Comparison of ENCODE assay signal across 8 mouse cellular contexts in genomic region chr10:62650358-62650782, GRCm38 (mm10). TPM values are rescaled to one million over a fixed set of nuclear protein-coding genes. Genes with fewer than 3 reads are reported as not detected.
DNase-seq lines count a peak whose midpoint lies in the region; ATAC-seq and TF ChIP-seq lines count a peak whose summit lies in the region.

No protein-coding gene starts in this region.

- peak overlapping the region; percentile 94 for H3K4me3 ChIP-seq in neural tube, embryonic 11.5 days (ENCODE audit: low read depth, low read length)
- H3K4me3 ChIP-seq in embryonic facial prominence, embryonic 11.5 days (ENCODE audit: low read depth, low read length): peak overlapping the region; percentile 92
- peak overlapping the region; percentile 95 for H3K4me3 ChIP-seq in hindbrain, postnatal 0 days (ENCODE audit: low read length)
- H3K4me3 ChIP-seq in midbrain, embryonic 13.5 days (replicated peaks): peak overlapping the region; percentile 86

- intact Hi-C loops in left cerebral cortex, postnatal 10 days (cut with DNase I): loop anchor here (5.0 kb wide), 1 partner anchor 72 kb away; no protein-coding TSS in a partner anchor

- TF ChIP-seq CTCF in hindbrain, postnatal 0 days (IDR thresholded peaks at IDR 0.05; ENCODE audit: low read depth): no peak

- H3K27me3 ChIP-seq in neural tube, embryonic 11.5 days (ENCODE audit: control insufficient read depth, insufficient read depth, low read length): no peaks in the 10 kb centered on the region
- H3K27me3 ChIP-seq in embryonic facial prominence, embryonic 11.5 days (ENCODE audit: control insufficient read depth, insufficient read depth, low read length): no peaks in the 10 kb centered on the region
- no peaks in the 10 kb centered on the region for H3K27me3 ChIP-seq in hindbrain, postnatal 0 days (ENCODE audit: insufficient read depth, low read length)
- H3K27me3 ChIP-seq in midbrain, embryonic 13.5 days: no peaks in the 10 kb centered on the region

- no peaks in the 10 kb centered on the region for H3K36me3 ChIP-seq in neural tube, embryonic 11.5 days (ENCODE audit: control insufficient read depth, insufficient read depth, low read length)
- no peaks in the 10 kb centered on the region; the same call in 1 of the 2 replicates for H3K36me3 ChIP-seq in embryonic facial prominence, embryonic 11.5 days (replicated peaks; ENCODE audit: control insufficient read depth, insufficient read depth, low read depth, low read length)
- H3K36me3 ChIP-seq in hindbrain, postnatal 0 days (ENCODE audit: insufficient read depth, low read length): peaks cover 11% of the 10 kb centered on the region; the same call in 1 of the 2 replicates
- peaks cover 16% of the 10 kb centered on the region for H3K36me3 ChIP-seq in midbrain, embryonic 13.5 days

- peak overlapping the region; percentile 86 for H3K4me2 ChIP-seq in neural tube, embryonic 11.5 days (ENCODE audit: low read depth)
- H3K4me2 ChIP-seq in embryonic facial prominence, embryonic 11.5 days (ENCODE audit: low read depth, low read length): peak overlapping the region; percentile 71
- peak overlapping the region; percentile 82 for H3K4me2 ChIP-seq in hindbrain, postnatal 0 days (ENCODE audit: low read depth, low read length)
- peak overlapping the region; percentile 88 for H3K4me2 ChIP-seq in midbrain, embryonic 13.5 days (replicated peaks)

- DNase-seq in neural tube, embryonic 11.5 days (ENCODE audit: low spot score): no peak
- DNase-seq in neural tube, embryonic 10.5 days (ENCODE audit: extremely low spot score, low spot score): no peak
- DNase-seq in embryonic facial prominence, embryonic 11.5 days (ENCODE audit: low spot score): no peak
- peak; percentile 53 for DNase-seq in hindbrain, postnatal 0 days (ENCODE audit: low spot score)
- no peak for DNase-seq in left cerebral cortex, postnatal 10 days (ENCODE audit: extremely low spot score in 1 of 2, low spot score in 2 of 2)
- DNase-seq in spleen, postnatal 10 days (ENCODE audit: low spot score in 2 of 2): no peak
- DNase-seq in thymus, postnatal 25 days: no peak

- H3K9ac ChIP-seq in neural tube, embryonic 11.5 days (ENCODE audit: low read length): peak overlapping the region; percentile 80
- H3K9ac ChIP-seq in embryonic facial prominence, embryonic 11.5 days (replicated peaks; ENCODE audit: low read length): peak overlapping the region; percentile 89
- peak overlapping the region; percentile 96 for H3K9ac ChIP-seq in hindbrain, postnatal 0 days (replicated peaks; ENCODE audit: low read length)
- peak overlapping the region; percentile 87 for H3K9ac ChIP-seq in midbrain, embryonic 13.5 days (replicated peaks)

- WGBS in neural tube, embryonic 11.5 days: under 1% methylated on average over 17 of the region's 17 CpGs
- under 1% methylated on average over 17 of the region's 17 CpGs for WGBS in embryonic facial prominence, embryonic 11.5 days
- under 1% methylated on average over 17 of the region's 17 CpGs for WGBS in hindbrain, postnatal 0 days
- WGBS in midbrain, embryonic 13.5 days: under 1% methylated on average over 17 of the region's 17 CpGs

- peak overlapping the region; percentile 71 for H3K27ac ChIP-seq in neural tube, embryonic 11.5 days (ENCODE audit: low read depth, low read length)
- H3K27ac ChIP-seq in embryonic facial prominence, embryonic 11.5 days (replicated peaks; ENCODE audit: low read depth, low read length): peak overlapping the region; percentile 85
- H3K27ac ChIP-seq in hindbrain, postnatal 0 days: peak overlapping the region; percentile 97
- H3K27ac ChIP-seq in midbrain, embryonic 13.5 days: peak overlapping the region; percentile 94

- H3K9me3 ChIP-seq in neural tube, embryonic 11.5 days (ENCODE audit: control insufficient read depth, low read length): no peaks in the 10 kb centered on the region
- H3K9me3 ChIP-seq in embryonic facial prominence, embryonic 11.5 days (replicated peaks; ENCODE audit: control insufficient read depth, low read length): no peaks in the 10 kb centered on the region
- no peaks in the 10 kb centered on the region for H3K9me3 ChIP-seq in hindbrain, postnatal 0 days (ENCODE audit: low read length)
- H3K9me3 ChIP-seq in midbrain, embryonic 13.5 days: no peaks in the 10 kb centered on the region

- H3K4me1 ChIP-seq in neural tube, embryonic 11.5 days (ENCODE audit: control insufficient read depth, insufficient read depth, low read length): 0 out of 2 replicates have a peak, but pooled peaks cover 5% of the 10 kb centered on the region
- H3K4me1 ChIP-seq in embryonic facial prominence, embryonic 11.5 days (ENCODE audit: control insufficient read depth, insufficient read depth, low read length): no peaks in the 10 kb centered on the region
- no peaks in the 10 kb centered on the region; the same call in 1 of the 2 replicates for H3K4me1 ChIP-seq in hindbrain, postnatal 0 days (ENCODE audit: insufficient read depth, low read length)
- H3K4me1 ChIP-seq in midbrain, embryonic 13.5 days (replicated peaks): peaks cover 21% of the 10 kb centered on the region

- no peak for ATAC-seq in neural tube, embryonic 11.5 days (ENCODE audit: insufficient read depth, low FRiP score, low TSS enrichment)
- no peak for ATAC-seq in embryonic facial prominence, embryonic 11.5 days (replicated peaks; ENCODE audit: insufficient number of reproducible peaks, low FRiP score, low TSS enrichment, low read depth)
- ATAC-seq in hindbrain, postnatal 0 days: no peak
- no peak for ATAC-seq in midbrain, embryonic 13.5 days

RNA-seq across cellular contexts. Expression of gene Ddx50, which starts 0.6 kb away (rescaled TPM):
- polyA plus RNA-seq in neural tube, embryonic 11.5 days (2014; fragmentation: Nextera tagmentation; extraction: Ambion mirVana): 118 and 123 TPM in 2 replicates
- polyA plus RNA-seq in embryonic facial prominence, embryonic 11.5 days (2014; fragmentation: Nextera tagmentation; extraction: Ambion mirVana): 167 and 187 TPM in 2 replicates
- total RNA-seq in hindbrain, postnatal 0 days (2014; rRNA removed): 27.5 and 34.8 TPM in 2 replicates
- polyA plus RNA-seq in hindbrain, postnatal 0 days (2015; fragmentation: Nextera tagmentation; extraction: Ambion mirVana): 76.8 and 77.5 TPM in 2 replicates
- polyA plus RNA-seq in midbrain, embryonic 13.5 days (2015; fragmentation: Nextera tagmentation; extraction: Ambion mirVana): 102 and 110 TPM in 2 replicates
- total RNA-seq in left cerebral cortex, postnatal 10 days (2021): 10 to 100 TPM; 85.1 to 92.5 TPM

RNA-seq across cellular contexts. Expression of gene Ddx21, which starts 48.3 kb away (rescaled TPM):
- 35.8 and 36.9 TPM in 2 replicates for polyA plus RNA-seq in neural tube, embryonic 11.5 days (2014; fragmentation: Nextera tagmentation; extraction: Ambion mirVana)
- 38.6 and 40.8 TPM in 2 replicates for polyA plus RNA-seq in embryonic facial prominence, embryonic 11.5 days (2014; fragmentation: Nextera tagmentation; extraction: Ambion mirVana)
- total RNA-seq in hindbrain, postnatal 0 days (2014; rRNA removed): 15.8 and 20.5 TPM in 2 replicates
- 10.0 and 10.1 TPM in 2 replicates for polyA plus RNA-seq in hindbrain, postnatal 0 days (2015; fragmentation: Nextera tagmentation; extraction: Ambion mirVana)
- 18.2 and 20.0 TPM in 2 replicates for polyA plus RNA-seq in midbrain, embryonic 13.5 days (2015; fragmentation: Nextera tagmentation; extraction: Ambion mirVana)
- 10 to 100 TPM; 29.5 to 30.6 TPM for total RNA-seq in left cerebral cortex, postnatal 10 days (2021)
